Mouse (Mus musculus) kidney, adult 18-20 months (tissue): ENCODE data around the gene Kcnj14.

Experiments
- DNase-seq: peaks from one replicate; pipeline ENCODE4 v3.0.0; 2021

Kcnj14 gene

DNA sequence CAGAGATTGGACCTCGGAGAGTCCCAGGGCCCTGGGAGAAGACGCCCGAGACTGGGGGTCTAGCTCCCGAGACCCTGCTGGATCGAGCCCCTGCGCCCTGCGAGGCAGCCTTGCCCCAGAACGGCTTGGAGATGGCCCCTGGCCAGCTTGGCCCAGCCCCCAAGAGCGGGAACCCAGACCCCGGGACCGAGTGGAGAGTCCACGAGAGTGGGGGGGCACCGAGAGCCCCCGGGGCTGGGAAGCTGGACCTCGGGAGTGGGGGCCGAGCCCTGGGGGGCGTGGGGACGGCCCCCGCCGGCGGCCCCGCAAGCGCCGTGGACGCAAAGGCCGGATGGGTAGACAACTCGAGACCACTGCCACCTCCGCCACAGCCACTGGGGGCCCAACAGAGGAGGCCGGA, 29.6 kb downstream of the Kcnj14 start:
- no peak for DNase-seq

DNA sequence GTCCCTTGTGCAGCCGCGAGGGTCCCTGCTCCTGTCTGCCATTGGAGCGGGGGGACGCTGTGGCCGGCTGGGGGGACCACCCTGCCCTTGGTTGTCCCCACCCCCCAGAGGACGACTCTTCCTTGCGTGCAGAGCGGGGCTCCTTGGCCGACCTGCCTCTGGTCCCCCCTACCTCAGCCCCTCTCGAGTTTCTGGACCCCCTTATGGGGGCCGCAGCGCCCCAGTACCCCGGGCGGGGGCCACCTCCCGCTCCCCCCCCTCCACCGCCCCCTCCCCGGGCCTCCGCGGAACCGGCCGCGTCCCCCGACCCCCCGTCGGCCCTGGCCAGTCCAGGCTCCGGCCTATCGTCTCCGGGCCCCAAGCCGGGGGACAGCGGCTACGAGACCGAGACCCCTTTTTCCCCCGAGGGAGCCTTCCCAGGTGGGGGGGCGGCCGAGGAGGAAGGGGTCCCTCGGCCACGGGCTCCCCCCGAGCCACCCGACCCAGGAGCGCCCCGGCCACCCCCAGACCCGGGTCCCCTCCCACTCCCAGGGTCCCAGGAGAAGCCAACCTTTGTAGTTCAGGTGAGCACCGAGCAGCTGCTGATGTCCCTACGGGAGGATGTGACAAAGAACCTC, 30.5 kb downstream of the Kcnj14 start:
- DNase-seq, result no peak

DNA sequence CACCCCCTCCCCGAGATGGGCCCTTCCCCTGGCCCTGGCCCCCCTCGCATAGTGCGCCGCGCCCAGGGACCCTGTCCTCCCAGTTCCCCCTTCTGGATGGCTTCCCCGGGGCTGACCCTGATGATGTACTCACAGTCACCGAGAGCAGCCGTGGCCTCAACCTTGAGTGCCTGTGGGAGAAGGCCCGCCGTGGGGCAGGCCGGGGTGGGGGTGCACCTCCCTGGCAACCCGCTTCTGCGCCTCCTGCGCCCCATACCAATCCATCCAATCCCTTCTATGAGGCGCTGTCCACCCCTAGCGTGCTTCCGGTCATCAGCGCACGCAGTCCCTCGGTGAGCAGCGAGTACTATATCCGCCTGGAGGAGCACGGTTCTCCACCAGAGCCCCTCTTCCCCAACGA, 31.3 kb downstream of the Kcnj14 start:
- no peak for DNase-seq

DNA sequence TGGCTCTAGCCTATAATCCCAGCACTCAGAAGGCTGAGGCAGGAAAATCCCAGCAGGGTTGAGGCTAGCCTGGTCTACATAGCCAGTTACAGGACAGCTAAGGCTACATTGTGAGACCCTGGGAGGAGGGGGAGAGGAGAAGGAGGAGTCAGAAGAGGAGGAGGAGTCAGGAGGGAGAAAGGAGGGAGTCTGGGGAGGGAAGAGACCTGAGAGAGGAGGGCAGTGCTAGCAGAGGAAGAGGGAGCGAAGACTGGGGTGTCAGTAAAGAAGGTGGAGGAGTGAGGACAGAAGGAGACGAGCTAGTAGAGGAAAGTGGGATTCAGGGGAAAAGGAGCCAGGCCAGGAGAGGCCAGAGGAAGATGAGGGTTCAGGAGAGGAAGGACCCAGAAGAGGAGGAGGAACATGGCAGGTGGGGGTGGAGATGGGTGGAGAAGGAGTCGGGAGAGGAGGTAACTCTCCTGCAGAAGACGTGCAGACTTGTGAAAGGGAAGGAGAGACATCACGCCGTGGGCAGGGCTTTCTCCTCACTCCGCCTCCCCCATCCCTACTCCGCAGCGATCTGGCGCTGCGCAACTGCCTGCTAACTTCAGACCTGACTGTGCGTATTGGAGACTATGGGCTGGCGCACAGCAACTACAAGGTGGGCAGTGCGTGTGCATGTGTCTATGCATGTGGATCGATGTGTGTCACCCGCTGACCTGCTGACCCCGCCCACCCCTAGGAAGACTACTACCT, 32.7 kb downstream of the Kcnj14 start:
- DNase-seq, result no peak

DNA sequence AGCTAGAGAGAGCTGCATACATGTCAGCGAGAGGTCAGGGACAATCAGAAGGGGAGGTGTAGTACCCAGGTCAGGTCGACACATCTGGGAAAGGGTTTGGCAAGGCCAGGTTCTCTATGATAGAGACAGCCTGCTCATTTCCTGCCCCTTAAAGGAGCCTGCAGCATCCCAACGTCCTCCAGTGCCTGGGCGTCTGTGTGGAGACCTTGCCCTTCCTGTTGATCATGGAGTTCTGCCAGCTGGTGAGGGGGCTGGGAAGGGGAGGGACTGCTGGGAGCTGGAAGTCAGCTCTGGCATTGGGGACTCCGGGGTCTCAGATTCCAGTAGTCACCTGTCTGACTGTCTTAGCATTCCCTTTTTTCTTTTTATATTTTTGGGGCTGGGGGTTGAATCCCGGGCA, 33.9 kb downstream of the Kcnj14 start:
- DNase-seq, result no peak

DNA sequence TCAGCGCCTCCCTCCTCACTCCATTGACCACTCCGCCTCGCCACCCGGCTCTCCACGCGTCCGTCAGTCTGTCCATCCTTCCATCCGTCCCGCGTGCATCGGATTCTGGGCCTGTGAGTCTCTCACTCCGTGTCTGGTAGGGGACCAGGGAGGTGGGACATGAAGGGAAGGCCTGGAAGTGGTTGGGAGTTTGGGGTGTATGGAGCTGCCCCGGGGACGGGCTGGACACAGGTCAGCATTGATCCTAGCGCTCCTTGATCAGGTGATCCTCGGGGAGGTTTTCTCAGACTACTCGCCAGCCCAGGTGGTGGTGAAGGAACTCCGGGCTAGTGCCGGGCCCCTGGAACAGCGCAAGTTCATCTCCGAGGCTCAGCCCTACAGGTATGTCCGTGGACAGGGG, 36.9 kb downstream of the Kcnj14 start:
- DNase-seq, result no peak

DNA sequence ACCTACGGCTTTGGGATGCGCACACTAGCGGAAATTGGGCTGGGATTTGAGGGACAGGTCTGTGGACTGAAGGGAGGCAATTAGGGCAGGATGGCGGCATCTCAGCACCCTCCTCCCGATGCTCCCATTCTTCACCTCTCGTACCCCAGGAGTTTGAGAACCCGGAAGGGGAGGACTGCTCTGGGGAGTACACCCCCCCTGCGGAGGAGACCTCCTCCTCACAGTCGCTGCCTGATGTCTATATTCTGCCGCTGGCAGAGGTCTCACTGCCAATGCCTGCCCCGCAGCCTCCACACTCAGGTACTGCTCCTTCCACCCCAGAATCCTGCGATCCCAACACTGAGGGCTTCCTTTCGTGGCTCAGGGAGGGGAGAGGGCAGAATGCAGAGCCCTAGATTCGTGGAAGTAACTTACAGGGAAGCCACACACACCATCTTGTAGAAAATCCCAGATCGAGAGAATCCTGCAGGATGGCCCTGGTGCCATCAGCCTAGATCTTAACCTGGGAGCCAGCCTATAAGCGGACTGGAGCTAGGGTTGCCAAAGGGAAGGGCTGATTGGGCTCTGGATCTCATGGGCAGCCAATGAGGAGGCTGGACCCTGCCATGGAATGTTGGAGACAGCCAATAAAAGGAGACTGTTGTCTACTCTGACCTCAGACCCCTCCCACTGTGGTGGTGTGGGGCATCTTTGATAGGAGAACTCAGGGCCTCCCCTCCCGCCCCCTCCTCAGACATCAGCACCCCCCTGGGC, 37.7 kb downstream of the Kcnj14 start:
- DNase-seq, result no peak

DNA sequence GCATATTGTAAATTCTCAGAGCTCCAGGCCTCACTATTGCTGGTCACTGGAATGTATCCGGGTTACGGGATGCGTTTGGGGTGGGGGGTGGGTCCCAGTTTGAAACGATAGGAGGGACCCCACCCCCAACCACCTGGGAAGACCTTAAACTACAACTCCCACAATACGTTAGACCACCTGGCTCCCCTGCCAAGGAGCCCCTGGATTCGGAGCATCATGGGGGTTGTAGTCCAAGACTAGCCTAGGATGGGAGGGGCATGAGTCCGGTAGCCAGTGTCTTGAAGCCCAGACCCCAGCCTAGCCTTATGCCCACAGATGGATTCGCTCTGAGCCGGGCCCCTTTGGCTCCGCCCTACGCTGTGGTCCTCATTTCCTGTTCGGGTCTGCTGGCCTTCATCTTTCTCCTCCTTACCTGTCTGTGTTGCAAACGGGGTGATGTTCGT, 38.4 kb downstream of the Kcnj14 start:
- no peak for DNase-seq

DNA sequence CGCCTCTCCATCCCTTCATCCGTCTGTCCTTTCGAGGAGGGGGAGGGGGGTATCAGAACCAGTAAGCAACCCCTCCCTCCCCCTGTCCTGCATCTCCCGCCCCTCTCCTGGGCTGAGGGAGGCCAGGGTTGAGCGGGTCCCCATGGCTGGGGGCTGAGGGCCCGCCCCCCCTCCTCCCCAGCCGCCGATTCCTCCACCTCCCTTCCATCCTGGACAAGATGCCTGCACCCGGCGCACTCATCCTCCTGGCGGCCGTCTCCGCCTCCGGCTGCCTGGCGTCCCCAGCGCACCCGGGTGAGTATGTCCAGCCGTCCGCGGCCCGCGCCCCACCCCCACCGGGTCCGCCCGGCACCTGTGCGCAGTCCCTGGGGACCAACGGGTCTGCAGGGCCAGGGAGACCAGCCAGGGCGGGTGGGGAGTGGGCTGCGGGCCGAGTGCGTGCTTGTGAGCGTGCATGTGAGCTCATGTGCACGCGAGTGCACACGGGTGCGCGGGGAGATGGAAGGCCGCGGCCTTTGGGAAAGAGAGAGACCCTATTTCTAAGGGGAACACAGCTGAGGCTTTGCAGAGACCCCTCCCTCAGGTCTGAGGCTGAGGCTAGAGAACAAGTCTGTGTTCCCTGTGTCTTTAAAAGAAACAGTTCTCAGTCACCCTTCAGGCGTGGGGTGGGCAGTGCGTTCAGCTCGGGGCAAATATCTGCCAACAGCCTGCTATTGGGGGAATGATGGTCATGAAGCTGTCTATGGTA, 39.0 kb downstream of the Kcnj14 start:
- no peak for DNase-seq

DNA sequence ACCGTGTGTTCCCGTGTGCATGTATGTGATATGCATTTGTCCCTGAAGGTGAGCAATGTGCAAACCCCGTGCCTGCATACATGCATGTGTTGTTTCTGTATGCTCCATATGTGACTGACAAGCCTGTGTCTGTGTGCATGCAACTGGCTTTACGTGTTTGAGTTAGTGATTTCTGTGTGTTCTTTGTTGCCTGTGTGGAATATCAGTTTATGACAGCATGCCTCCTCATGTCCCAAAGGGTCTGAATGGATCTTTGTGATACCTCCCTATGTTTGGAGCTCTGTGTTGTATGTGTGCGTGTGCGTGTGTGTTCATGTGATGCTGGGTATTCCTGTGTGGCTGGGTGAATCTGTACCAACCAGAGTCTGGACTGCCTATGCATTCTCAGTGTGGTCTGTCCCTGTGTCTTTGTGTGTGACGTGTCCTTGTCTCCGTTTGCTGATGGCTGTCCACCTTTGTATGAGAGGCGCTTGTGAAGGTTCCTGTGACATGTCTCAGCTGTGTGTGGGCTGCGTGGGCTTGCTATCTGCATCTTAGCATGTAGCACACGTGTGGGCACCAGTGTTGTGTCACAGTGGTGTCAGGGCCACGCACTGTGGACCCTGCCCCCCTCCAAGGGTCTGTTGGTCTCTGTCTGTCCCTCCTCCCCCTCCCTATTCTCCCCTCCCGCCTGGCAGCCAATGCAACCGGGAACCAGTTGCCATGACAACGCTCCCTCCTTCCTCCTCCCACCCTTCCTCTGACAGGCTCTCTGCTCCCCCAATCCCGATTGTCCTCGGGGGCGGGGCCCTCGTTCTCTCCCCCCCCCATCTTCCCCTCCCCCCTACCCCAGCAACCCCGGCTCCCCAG, 39.8 kb downstream of the Kcnj14 start, which contains the start of gene Sult2b1:
Gene Sult2b1 (minus strand): TSS at position 146 of the 849 bp plus-strand sequence.
- no peak for DNase-seq

DNA sequence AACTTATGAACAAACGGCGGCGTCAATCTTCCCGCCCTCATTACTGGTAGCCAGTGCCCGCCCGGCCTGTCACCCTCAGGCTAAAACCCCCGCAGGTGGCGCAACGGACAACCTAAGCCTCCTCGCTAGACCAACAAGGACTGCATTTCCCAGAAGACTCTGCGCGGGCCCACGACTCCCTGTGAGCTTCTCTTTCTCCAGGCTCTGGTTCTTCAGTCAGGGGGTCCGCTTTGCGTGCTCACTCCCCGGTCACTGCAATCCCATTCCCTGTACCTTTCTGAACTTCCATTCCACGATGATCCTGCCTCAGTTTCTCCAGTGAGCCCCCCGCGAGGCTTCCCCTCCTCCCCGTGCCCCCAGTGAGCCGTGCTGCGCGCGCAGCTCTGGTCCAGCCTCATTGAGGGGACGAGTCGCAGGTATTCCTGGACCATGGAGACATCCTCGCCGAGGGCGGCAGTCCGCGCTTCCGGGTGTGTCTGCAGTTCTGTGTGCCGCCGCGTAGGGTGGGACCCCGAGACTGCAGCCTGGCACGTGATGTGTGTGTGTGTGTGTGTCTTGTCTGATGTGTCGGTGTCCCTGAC, 41.0 kb downstream of the Kcnj14 start, which contains the start of gene Lmtk3:
Gene Lmtk3 (plus strand): TSS at position 228 of the 581 bp plus-strand sequence.
- DNase-seq, result peak; percentile 69

DNA sequence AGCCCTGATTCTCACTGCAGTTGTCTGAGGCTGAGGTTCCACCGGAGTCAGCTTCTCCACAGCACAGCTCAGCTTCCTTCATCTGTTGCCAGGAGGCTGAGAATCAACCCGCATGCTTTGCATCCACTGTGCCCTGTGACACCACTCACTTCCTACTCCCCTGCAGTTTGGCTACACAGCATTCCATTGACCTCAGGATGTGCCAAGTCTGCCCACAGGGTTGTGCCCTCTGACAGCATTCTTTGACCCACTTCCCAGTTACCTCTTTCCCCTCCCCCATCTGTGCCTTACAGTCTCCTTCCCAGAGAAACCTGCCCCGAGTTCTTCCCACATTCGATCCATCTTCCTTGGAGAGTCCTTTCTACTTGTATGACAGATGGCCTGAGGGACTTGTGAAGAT, 42.3 kb downstream of the Kcnj14 start:
- no peak for DNase-seq

DNA sequence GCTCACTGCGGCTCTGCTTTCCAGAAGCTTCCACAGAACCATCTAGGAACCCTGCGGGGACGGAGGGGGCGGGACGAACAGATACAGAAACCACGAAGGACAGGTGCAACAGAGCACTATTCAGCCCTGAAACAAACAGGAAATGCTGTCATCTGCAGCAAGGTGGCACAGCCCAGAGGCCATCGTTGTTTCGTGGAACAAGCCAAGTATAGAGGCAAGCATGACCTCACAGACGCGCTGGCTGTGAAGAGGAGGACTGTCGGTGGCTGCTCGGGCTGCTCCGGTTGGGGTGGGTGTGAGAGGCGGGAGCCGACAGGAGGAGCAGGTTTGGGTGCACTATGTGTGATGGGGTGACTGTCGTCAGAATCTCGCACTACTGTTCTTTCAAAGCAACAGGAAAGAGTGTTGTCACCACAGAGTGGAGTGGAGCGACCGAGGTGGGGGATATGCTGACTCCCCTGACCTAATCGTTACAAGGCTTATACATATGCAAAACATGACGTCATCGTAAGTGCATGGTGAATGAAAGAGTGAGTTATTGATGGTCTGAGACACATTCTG, 45.4 kb downstream of the Kcnj14 start:
- DNase-seq, result no peak

DNA sequence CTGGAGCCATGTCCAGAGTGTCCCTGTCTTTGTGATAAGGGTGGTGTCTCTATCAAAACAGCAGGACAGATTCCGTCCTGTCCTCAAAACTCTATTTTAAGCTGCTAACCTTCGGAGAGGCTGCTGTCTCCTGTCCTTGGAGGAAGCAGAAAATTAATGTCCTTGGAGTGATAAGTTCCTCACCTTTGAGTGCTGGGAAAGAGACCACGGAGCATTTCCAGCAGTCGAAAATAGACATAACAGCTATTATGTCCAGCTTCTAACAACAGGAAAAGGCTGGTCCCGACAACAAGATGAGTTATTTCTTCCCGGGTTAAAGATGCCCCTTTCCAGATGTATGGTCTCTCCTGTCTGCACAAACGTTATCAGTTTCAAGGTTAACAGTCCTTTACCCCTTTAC, 49.3 kb downstream of the Kcnj14 start:
- no peak for DNase-seq

DNA sequence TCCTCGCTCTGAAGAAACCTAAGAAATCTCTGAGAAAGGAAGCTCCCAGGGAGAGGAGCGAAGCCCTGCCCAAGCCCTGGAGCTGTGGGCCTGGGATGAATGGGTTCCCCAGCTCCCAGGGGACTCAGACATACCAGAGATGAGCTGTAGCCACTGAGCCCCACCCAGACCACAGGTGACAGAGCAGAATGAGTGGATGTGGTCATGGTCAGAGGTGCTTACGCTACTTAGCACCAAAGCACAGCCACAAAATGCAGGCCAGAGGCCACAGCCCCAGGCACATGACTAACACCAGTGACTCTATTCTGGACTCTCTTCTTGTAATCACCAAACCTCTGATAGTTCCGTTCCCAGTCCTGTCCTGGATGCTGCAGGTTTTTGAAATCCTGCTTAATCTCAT, 53.5 kb downstream of the Kcnj14 start:
- no peak for DNase-seq

DNA sequence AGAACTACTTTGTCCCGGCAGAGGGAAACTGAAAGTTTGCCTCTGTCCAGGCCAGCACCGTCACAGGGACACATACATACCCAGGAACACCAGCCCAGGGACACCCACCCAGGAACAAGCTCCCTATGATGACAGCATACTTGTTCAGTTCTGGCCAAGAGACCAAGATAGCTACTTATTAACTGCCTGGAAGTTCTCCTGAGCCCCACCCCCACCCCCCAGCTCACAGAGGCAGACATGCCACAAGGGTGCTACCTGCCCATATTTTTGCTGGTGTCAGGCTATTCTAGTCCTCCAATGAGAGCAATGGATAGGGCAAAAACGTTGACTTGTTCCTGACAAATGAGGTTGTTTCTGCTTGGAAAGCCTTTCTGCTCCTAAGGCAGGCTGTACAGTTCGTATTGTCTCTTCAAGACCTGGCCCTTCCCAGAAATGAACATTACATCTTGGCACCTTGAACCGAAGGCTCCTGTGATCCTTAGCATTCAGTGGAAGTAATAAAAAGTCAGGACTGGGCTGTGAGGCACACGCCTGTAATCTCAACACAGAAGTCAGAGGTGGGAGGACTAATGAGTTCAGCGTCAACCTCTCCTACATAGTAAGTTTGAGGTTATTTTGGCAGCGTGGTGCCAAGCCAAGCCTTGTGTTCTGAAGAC, 54.0 kb downstream of the Kcnj14 start:
- peak; percentile 42 for DNase-seq

DNA sequence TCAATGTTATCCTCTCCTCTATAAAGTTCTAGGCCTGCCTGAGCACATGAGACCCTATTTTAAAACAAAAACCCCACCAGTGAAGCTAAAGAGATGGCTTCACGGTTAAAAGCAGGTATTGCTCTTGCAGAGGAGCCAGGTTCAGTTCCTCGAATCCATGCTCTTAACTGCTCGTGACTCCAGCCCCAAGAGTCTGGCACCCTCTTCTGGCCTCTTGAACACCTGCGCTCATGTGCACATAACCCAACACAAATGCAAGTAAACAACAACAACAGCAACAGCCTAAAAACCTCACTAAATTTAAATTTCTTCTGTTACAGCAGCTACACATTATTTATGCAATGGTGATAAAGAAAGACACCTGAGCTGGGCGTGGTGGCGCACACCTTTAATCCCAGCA, 57.1 kb downstream of the Kcnj14 start:
- no peak for DNase-seq

DNA sequence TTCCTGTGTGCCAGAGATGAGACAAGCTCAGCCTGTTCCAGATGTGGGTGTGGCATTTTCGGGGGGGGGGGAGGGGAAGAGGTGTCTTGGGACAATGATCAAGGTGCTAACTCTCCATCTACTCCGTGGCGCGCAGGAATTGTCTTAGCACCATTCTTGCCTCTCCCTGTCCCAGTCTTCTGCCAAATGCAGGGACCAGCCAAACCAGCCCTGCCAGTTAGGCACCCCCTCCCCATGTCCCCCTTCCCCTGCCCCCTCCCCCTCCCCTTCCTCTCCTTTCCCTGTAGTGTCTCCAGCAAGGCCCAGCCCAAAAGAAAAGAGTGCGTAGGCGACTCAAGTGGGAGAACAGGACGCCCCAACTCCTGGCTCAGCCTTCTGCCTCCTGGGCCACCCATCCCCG, 57.8 kb downstream of the Kcnj14 start:
- no peak for DNase-seq
